Mouse (Mus musculus) heart, embryonic 12.5 days (tissue): ENCODE measurements around the gene Dnah17. TPM values are rescaled to one million over a fixed set of nuclear protein-coding genes. Genes with fewer than 3 reads are reported as not detected.

Experiments
- ATAC-seq: fragments of 200-750 bp; cut with Nextera tagmentation; 2 replicates; pipeline ENCODE4 v1.8.0; 2017; ENCODE audit warnings: moderate TSS enrichment, moderate library complexity; ENCODE audit not compliant: insufficient number of reproducible peaks, low FRiP score
- H3K27ac ChIP-seq: fragments of 300-500 bp; sonication (generic); 2 replicates; pipeline ENCODE4 v1.5.1; 2016; ENCODE audit warnings: mild to moderate bottlenecking, moderate library complexity; ENCODE audit not compliant: poor library complexity, severe bottlenecking
- H3K27me3 ChIP-seq: fragments of 300-500 bp; sonication (generic); replicated peaks from 2 replicates; pipeline ENCODE4 v1.6.1; 2016; ENCODE audit warnings: mild to moderate bottlenecking, moderate library complexity
- H3K36me3 ChIP-seq: fragments of 300-500 bp; sonication (generic); 2 replicates; pipeline ENCODE4 v1.6.1; 2016; ENCODE audit warnings: mild to moderate bottlenecking, moderate library complexity
- H3K4me1 ChIP-seq: fragments of 300-500 bp; sonication (generic); replicated peaks from 2 replicates; pipeline ENCODE4 v1.6.1; 2016; ENCODE audit warnings: mild to moderate bottlenecking
- H3K4me2 ChIP-seq: fragments of 300-500 bp; sonication (generic); 2 replicates; pipeline ENCODE4 v1.6.1; 2016; ENCODE audit warnings: mild to moderate bottlenecking, moderate library complexity
- H3K4me3 ChIP-seq: fragments of 300-500 bp; sonication (generic); 2 replicates; pipeline ENCODE4 v1.5.1; 2016; ENCODE audit warnings: mild to moderate bottlenecking
- H3K9ac ChIP-seq: fragments of 300-500 bp; sonication (generic); 2 replicates; pipeline ENCODE4 v1.6.1; 2016; ENCODE audit warnings: mild to moderate bottlenecking, moderate library complexity
- H3K9me3 ChIP-seq: fragments of 300-500 bp; sonication (generic); replicated peaks from 2 replicates; pipeline ENCODE4 v1.6.1; 2016; ENCODE audit warnings: mild to moderate bottlenecking, moderate library complexity
- WGBS: fragments of 180-500 bp; shearing (Covaris S2); methylation state at CpG from one replicate; pipeline ENCODE4 v1.1.7; 2016; 5-methylcytosine and 5-hydroxymethylcytosine counted together
- polyA plus RNA-seq: library from polyadenylated mRNA; unstranded; fragments of >200 nt; fragmentation: Nextera tagmentation; extraction: Ambion mirVana; gene quantifications from 2 replicates; pipeline ENCODE4 v1.2.1, GENCODE M21; 2016

Gene Dnah17
- polyA plus RNA-seq, 1 experiment from 2014 or later, result 0.10 TPM

DNA sequence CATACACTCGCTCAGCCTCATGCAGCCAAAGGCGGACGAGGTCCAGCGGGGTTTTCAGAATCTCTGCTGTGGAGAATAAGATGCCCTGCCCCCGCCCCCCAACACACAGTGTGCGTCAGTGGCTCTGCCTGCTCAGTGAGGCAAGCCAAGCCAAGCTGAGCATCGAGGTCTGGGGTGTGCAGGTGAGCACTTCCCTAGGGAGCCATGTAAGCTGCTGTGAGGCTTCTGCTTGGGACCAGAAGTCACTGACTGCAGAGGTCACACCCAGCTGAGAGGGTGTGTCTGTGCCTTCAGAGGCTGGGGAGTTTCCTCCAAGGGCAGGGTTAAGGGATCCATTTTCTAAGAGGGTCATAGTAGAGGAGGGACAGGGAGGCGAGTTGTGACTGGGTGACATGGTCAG is 62.8 kb downstream of the Dnah17 start:
- H3K4me2 ChIP-seq, result no peak overlapping the region
- H3K36me3 ChIP-seq, result no peaks in the 10 kb centered on the region
- H3K4me3 ChIP-seq, result no peak overlapping the region
- H3K27me3 ChIP-seq, result no peaks in the 10 kb centered on the region; the same call in 1 of the 2 replicates
- no peak overlapping the region for H3K9ac ChIP-seq
- no peak for ATAC-seq
- H3K27ac ChIP-seq, result no peak overlapping the region
- WGBS, result 74% methylated on average over 8 of the region's 8 CpGs
- no peaks in the 10 kb centered on the region for H3K9me3 ChIP-seq
- 0 out of 2 replicates have a peak, but pooled peaks cover 9% of the 10 kb centered on the region for H3K4me1 ChIP-seq

DNA sequence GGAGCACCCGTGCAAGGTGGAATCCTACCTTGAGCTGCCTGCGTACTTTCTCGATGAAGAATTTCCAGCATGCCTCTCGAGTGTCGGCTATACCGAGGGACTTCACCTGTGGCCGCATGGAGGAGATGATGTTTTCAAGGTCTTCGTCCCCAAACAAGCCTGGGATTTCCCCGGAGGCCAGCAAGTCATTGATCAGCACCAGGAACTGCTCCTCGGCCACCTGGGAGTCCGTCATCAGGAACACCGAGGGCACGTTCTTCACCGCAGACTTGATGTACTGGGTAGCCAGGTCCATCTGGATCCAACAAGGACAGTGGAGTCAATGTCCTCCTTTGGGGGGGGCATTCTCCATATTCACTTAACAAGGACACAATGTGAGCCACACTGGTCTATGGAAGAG is 70.4 kb downstream of the Dnah17 start:
- WGBS, result 76% methylated on average over 14 of the region's 14 CpGs
- H3K9me3 ChIP-seq, result no peaks in the 10 kb centered on the region
- no peak overlapping the region for H3K27ac ChIP-seq
- no peak overlapping the region for H3K4me3 ChIP-seq
- H3K9ac ChIP-seq, result no peak overlapping the region
- 0 out of 2 replicates have a peak, but pooled peaks cover 5% of the 10 kb centered on the region for H3K4me1 ChIP-seq
- H3K36me3 ChIP-seq, result no peaks in the 10 kb centered on the region
- ATAC-seq, result no peak
- H3K4me2 ChIP-seq, result no peak overlapping the region
- peaks cover 15% of the 10 kb centered on the region; the same call in 1 of the 2 replicates for H3K27me3 ChIP-seq

DNA sequence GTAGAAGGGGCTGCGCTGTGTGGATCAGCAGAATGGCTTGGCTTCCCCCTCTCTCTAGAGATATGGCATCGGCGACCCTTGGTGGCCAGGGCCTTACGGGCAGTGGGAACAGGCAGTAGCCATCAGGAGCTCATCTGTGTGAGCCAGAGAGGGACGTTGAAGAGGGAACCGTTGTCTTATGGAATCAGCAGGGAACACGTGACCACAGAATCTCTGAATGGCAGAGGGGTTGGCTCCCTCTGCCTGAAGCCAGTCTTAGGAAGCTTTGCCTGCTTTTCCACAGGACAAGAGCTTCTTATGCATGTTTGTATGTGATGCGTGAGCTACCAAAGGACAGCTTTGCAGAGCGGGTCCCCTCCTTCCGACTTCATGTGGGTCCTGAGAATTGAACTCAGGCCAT is 71.6 kb downstream of the Dnah17 start:
- H3K9ac ChIP-seq, result no peak overlapping the region
- ATAC-seq, result no peak
- H3K4me2 ChIP-seq, result no peak overlapping the region
- no peaks in the 10 kb centered on the region for H3K36me3 ChIP-seq
- H3K27me3 ChIP-seq, result peaks cover 15% of the 10 kb centered on the region; the same call in 1 of the 2 replicates
- H3K27ac ChIP-seq, result no peak overlapping the region
- 0 out of 2 replicates have a peak, but pooled peaks cover 5% of the 10 kb centered on the region for H3K4me1 ChIP-seq
- no peak overlapping the region for H3K4me3 ChIP-seq
- 57% methylated on average over 10 of the region's 10 CpGs for WGBS
- H3K9me3 ChIP-seq, result no peaks in the 10 kb centered on the region

DNA sequence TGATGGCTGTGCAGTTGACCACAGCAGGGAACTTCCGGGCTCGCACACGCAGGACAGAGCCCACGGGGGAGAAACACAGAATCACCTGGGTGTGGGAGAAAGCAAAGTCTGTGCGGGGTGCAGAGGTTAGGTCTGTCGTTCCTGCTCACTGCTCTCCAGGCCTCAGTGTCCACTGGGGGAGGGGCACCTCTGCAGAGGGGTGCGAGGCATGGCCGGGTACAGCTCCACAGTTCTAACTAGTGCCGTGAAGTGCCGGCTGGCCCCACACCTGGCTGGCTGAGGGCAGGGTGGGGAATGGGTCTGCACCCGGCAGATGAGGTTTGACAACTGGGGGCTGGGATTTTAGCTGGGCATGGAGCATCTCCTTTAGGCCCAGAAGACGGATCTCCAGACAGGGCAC is 72.1 kb downstream of the Dnah17 start:
- Histone ChIP-seq H3K9me3 (no peaks in the 10 kb centered on the region), H3K9ac (no peak overlapping the region), H3K4me2 (no peak overlapping the region), H3K36me3 (no peaks in the 10 kb centered on the region), H3K4me1 (0 out of 2 replicates have a peak, but pooled peaks cover 5% of the 10 kb centered on the region), H3K4me3 (no peak overlapping the region), H3K27ac (no peak overlapping the region), H3K27me3 (peaks cover 15% of the 10 kb centered on the region; the same call in 1 of the 2 replicates)
- ATAC-seq, result no peak
- 67% methylated on average over 12 of the region's 12 CpGs for WGBS

DNA sequence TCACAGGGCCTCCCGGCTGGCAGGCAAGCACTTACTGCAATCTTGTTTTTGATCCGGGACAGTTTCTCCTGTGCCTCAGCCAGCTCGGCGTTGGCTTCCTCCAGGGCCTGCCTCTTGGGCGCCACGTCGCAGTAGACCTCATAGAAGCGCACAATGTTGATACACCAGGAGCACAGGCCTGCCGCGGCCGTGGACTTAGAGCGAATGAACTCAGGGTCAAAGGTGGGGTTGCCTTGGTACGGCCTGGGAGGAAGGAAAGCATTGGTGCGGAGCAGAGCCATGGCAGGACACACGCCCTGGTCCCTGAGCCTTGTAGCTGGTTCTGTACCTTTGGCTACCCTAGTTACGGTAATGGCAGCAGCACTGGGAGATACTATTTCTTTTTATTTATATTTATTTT is 80.3 kb downstream of the Dnah17 start:
- no peaks in the 10 kb centered on the region for H3K9me3 ChIP-seq
- H3K27ac ChIP-seq, result no peak overlapping the region
- no peak overlapping the region for H3K4me3 ChIP-seq
- H3K9ac ChIP-seq, result no peak overlapping the region
- H3K27me3 ChIP-seq, result no peaks in the 10 kb centered on the region
- no peaks in the 10 kb centered on the region; the same call in 1 of the 2 replicates for H3K4me1 ChIP-seq
- no peak overlapping the region for H3K4me2 ChIP-seq
- H3K36me3 ChIP-seq, result no peaks in the 10 kb centered on the region
- WGBS, result 85% methylated on average over 16 of the region's 16 CpGs
- ATAC-seq, result no peak

DNA sequence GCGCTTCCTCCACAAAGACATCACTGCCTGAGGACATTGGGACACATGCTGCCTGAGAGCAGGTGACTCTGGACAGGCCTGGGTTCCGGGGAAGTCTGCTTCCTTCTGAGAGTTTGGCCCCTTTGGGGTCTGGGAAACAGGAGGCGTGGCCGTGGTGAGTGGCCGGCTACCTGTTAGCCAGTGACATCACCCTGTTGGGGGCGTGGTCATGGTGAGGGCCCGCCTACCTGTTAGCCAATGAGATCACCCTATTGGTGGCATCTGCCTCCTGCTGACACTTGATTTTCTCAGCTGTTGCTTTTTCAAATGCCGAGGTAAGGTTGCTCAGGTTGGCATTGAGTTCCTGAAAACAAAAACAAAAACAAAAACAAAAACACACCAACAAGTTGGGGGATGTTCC is 80.8 kb downstream of the Dnah17 start:
- ATAC-seq, result no peak
- Histone ChIP-seq H3K27me3 (no peaks in the 10 kb centered on the region), H3K9ac (no peak overlapping the region), H3K36me3 (no peaks in the 10 kb centered on the region), H3K4me2 (no peak overlapping the region), H3K4me1 (no peaks in the 10 kb centered on the region; the same call in 1 of the 2 replicates), H3K4me3 (no peak overlapping the region), H3K27ac (no peak overlapping the region), H3K9me3 (no peaks in the 10 kb centered on the region)
- 25% methylated on average over 8 of the region's 8 CpGs for WGBS

DNA sequence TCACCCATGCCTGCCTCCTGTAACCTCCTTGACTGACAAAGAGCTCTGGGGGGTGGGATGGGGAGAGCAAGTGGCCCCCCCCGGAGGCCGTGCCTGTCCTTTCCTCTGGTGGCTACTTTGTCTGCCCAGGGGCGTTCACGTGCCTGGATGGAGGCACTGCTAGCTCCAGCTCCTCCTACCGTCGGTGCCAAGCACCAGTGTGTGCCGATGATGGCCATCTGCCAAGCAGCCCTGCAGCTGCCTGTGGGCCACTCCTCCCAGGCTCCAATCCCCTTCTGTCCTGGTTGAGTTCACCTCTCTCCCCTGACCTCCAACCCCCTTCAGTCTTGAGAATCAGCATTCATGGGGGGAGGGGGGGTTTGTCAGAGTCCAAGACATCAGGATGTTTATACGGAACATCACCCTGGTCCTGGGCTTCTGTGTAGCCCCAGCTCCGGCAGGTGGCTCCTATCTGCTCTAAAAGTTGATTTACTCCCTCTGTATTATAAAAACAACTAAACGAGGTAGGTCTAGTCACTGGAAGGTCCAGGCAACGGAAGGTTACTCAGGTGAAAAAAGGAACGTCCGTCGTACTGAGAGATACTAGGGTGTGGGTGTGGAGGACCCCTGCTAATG is 87.0 kb downstream of the Dnah17 start:
- no peaks in the 10 kb centered on the region for H3K36me3 ChIP-seq
- H3K4me2 ChIP-seq, result no peak overlapping the region
- H3K4me1 ChIP-seq, result peaks cover 9% of the 10 kb centered on the region
- H3K27ac ChIP-seq, result no peak overlapping the region
- ATAC-seq, result no peak
- 59% methylated on average over 14 of the region's 14 CpGs for WGBS
- no peaks in the 10 kb centered on the region for H3K9me3 ChIP-seq
- no peaks in the 10 kb centered on the region for H3K27me3 ChIP-seq
- no peak overlapping the region for H3K4me3 ChIP-seq
- H3K9ac ChIP-seq, result no peak overlapping the region

DNA sequence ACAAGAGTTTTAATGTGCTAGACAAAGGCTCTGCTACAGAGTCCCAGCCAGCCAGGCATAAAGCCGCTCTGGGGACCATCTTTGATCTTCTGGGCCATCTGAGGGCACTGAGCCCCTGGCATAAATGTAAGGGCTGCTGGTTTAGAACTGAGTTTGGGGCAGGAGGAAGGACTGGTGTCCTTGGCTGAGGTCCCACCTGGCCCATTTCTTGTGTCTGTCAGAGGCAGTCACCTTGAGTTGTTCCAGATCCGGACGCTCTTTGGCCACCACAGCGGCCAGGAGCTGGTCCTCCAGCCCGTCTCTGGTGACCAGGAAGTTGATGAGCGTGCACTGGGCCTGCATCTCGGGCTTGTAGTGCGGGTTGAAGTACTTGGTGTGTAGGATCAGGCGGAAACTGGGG is 87.6 kb downstream of the Dnah17 start:
- H3K9ac ChIP-seq, result no peak overlapping the region
- 71% methylated on average over 9 of the region's 9 CpGs for WGBS
- H3K27ac ChIP-seq, result no peak overlapping the region
- no peak overlapping the region for H3K4me3 ChIP-seq
- H3K9me3 ChIP-seq, result no peaks in the 10 kb centered on the region
- no peak overlapping the region for H3K4me2 ChIP-seq
- H3K36me3 ChIP-seq, result no peaks in the 10 kb centered on the region
- no peak for ATAC-seq
- H3K27me3 ChIP-seq, result no peaks in the 10 kb centered on the region
- peaks cover 9% of the 10 kb centered on the region for H3K4me1 ChIP-seq

DNA sequence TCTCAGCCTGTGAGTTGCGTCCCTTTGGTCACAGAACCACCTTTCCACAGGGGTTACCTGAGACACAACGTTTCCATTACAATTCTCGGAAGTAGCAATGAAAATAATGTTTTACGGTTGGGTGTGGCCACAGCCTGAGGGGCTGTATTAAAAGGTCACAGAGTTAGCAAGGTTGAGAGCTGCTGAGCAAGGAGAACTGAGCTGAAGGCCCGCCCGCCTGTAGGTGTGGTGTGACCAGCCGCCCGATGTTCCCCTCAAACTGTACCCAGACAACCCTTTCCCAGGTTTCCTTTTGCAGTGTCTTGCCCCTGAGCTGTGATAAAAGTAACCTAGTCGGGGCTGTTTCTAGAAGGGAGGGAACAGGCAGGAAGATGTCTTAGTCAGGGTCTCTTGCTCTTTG is 95.4 kb downstream of the Dnah17 start:
- H3K4me3 ChIP-seq, result no peak overlapping the region
- WGBS, result 73% methylated on average over 9 of the region's 9 CpGs
- no peaks in the 10 kb centered on the region; the same call in 1 of the 2 replicates for H3K4me1 ChIP-seq

DNA sequence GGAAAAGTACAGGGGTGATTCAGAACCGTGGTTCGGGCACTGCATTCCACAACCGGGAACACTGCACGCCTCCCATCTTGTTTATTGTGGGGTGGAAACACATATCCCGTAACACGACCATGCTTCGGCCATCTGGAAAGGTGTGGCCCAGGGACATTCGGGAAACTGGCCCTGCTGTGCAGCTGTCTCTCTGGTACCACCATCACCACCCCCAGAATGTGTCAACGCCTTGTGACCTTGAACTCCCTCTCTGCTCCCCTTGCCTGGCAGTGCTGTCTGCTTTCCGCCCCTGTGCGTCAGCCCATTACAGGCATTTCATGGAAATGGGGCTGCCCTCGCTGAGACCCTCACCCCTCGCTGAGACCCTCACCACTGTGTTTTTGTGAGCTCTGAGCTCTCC is 96.0 kb downstream of the Dnah17 start:
- H3K4me2 ChIP-seq, result no peak overlapping the region
- no peak for ATAC-seq
- no peak overlapping the region for H3K27ac ChIP-seq
- 75% methylated on average over 13 of the region's 13 CpGs for WGBS
- no peak overlapping the region for H3K9ac ChIP-seq
- H3K36me3 ChIP-seq, result peaks cover 18% of the 10 kb centered on the region
- H3K4me1 ChIP-seq, result no peaks in the 10 kb centered on the region; the same call in 1 of the 2 replicates
- 0 out of 2 replicates have a peak, but pooled peaks cover 5% of the 10 kb centered on the region for H3K9me3 ChIP-seq
- no peak overlapping the region for H3K4me3 ChIP-seq
- H3K27me3 ChIP-seq, result no peaks in the 10 kb centered on the region

More for the DNA sequence above, 95.4 kb downstream of the Dnah17 start:
- Histone ChIP-seq H3K9ac (no peak overlapping the region), H3K27me3 (no peaks in the 10 kb centered on the region), H3K9me3 (0 out of 2 replicates have a peak, but pooled peaks cover 5% of the 10 kb centered on the region), H3K4me2 (no peak overlapping the region), H3K36me3 (peaks cover 16% of the 10 kb centered on the region), H3K27ac (no peak overlapping the region)
- no peak for ATAC-seq

DNA sequence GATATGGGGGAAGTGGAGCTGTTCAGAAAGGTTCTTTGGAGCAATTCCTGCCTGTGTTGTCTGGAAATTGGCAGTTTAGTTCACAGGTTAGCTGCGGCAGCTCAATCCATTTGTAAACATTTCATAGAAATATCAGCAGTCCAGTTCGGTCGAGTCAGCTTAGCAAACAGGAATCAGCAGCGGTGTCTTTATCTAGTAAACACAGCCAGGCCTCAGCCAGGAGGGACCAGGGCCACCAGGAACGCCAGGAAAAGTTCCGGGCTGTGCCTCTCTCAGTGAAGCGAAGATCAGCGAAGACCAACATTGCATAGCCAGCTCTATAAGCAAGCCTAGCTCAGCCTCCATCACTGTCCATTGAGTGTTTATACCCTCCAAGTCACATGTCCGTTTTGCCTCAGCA is 99.3 kb downstream of the Dnah17 start:
- H3K9me3 ChIP-seq, result 0 out of 2 replicates have a peak, but pooled peaks cover 5% of the 10 kb centered on the region
- H3K36me3 ChIP-seq, result peaks cover 30% of the 10 kb centered on the region
- 92% methylated on average over 9 of the region's 9 CpGs for WGBS
- H3K4me3 ChIP-seq, result no peak overlapping the region
- no peak for ATAC-seq
- H3K27me3 ChIP-seq, result no peaks in the 10 kb centered on the region
- H3K4me1 ChIP-seq, result no peaks in the 10 kb centered on the region; the same call in 1 of the 2 replicates
- no peak overlapping the region for H3K9ac ChIP-seq
- H3K4me2 ChIP-seq, result no peak overlapping the region
- H3K27ac ChIP-seq, result no peak overlapping the region

DNA sequence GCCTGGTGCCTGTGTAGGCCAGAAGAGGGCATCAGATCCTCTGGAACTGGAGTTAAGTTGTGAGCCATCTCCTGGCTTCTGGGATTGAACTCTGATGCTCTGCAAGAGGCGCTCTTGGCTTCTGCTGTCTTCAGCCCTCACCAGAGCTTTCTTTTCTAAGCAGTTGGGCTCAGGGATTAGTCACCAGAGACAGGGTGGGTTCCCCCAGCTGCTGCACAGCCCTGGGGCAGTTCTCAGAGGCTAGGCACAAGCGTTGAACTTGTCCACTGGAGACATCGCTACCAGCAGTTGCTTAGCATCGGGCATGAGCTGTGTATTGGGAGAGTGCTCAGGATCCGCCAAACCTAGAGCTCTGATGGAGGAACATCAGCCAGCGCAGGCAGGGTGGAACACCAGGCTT is 101.3 kb downstream of the Dnah17 start:
- Histone ChIP-seq H3K4me1 (no peaks in the 10 kb centered on the region), H3K9me3 (0 out of 2 replicates have a peak, but pooled peaks cover 5% of the 10 kb centered on the region), H3K4me2 (no peak overlapping the region), H3K27me3 (no peaks in the 10 kb centered on the region), H3K4me3 (no peak overlapping the region), H3K36me3 (peaks cover 47% of the 10 kb centered on the region), H3K9ac (no peak overlapping the region), H3K27ac (no peak overlapping the region)
- no peak for ATAC-seq
- 92% methylated on average over 6 of the region's 6 CpGs for WGBS
